Mouse (Mus musculus): ENCODE measurements around the gene Olfr481. TPM values are rescaled to one million over a fixed set of nuclear protein-coding genes. Genes with fewer than 3 reads are reported as not detected.

The Olfr481 gene
- total and polyA plus RNA-seq, 2 experiments, result not detected

DNA sequence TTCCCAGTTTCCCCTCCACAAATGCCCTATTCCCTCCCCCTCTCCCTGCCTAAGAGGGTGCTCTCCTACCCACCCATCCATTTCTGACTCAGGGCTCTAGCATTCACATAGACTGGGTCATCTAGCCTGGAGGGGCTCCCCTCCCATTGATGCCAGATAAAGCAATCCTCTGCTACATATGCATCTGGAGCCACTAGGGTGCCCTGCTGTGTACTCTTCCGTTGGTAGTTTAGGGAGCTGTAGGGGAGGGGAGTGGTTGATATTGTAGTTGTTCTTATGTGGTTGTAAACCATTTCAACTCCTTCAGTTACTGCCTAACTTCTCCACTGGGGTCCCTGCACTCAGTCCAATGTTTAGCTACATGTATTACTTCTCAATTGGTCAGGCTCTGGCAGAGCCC lies 41.0 kb downstream of the Olfr481 start:
- DNase-seq (ENCODE audit: extremely low read depth, low read depth, low spot score), result no peak
- Histone ChIP-seq H3K4me3 (ENCODE audit: insufficient read depth, low read depth, low read length) (no peak overlapping the region), H3K27ac (replicated peaks; ENCODE audit: insufficient read depth, low read depth, low read length) (no peak overlapping the region), H3K9ac (ENCODE audit: low read depth, low read length) (no peak overlapping the region), H3K4me1 (ENCODE audit: control insufficient read depth, insufficient read depth, low read length) (no peaks in the 10 kb centered on the region), H3K27me3 (ENCODE audit: control insufficient read depth, insufficient read depth, low read length) (no peaks in the 10 kb centered on the region), H3K79me2 (ENCODE audit: control insufficient read depth, insufficient read depth, low read length) (no peaks in the 10 kb centered on the region), H3K36me3 (ENCODE audit: control insufficient read depth, insufficient read depth, low read length) (no peaks in the 10 kb centered on the region)
- WGBS, result 23% methylated on average over 1 of the region's 1 CpGs
- no peak for TF ChIP-seq POLR2A (IDR thresholded peaks at IDR 0.05; ENCODE audit: extremely low read depth, insufficient read depth, low read length)
- TF ChIP-seq CTCF (IDR thresholded peaks at IDR 0.05; ENCODE audit: low read depth, low read length), result no peak

- no peak for TF ChIP-seq POLR2A (IDR thresholded peaks at IDR 0.05; ENCODE audit: extremely low read depth, insufficient read depth, low read length)
- TF ChIP-seq CTCF (IDR thresholded peaks at IDR 0.05; ENCODE audit: low read depth, low read length), result no peak
- Histone ChIP-seq H3K27ac (replicated peaks; ENCODE audit: insufficient read depth, low read depth, low read length) (no peak overlapping the region), H3K4me3 (ENCODE audit: insufficient read depth, low read depth, low read length) (no peak overlapping the region), H3K79me2 (ENCODE audit: control insufficient read depth, insufficient read depth, low read length) (no peaks in the 10 kb centered on the region), H3K27me3 (ENCODE audit: control insufficient read depth, insufficient read depth, low read length) (no peaks in the 10 kb centered on the region), H3K4me1 (ENCODE audit: control insufficient read depth, insufficient read depth, low read length) (no peaks in the 10 kb centered on the region), H3K36me3 (ENCODE audit: control insufficient read depth, insufficient read depth, low read length) (no peaks in the 10 kb centered on the region), H3K9ac (ENCODE audit: low read depth, low read length) (no peak overlapping the region)
- DNase-seq (ENCODE audit: extremely low read depth, low read depth, low spot score), result no peak
- 53% methylated on average over 1 of the region's 1 CpGs for whole genome bisulfite sequencing
Measured at GRCm38 (mm10) chr7:108121416-108121815, 41.8 kb downstream of the Olfr481 start.

- no peak within 1 kb of the TSS for H3K27ac ChIP-seq (replicated peaks; ENCODE audit: insufficient read depth, low read depth, low read length)
- TF ChIP-seq POLR2A (IDR thresholded peaks at IDR 0.05; ENCODE audit: extremely low read depth, insufficient read depth, low read length) (no peak), CTCF (IDR thresholded peaks at IDR 0.05; ENCODE audit: low read depth, low read length) (no peak)
- no peaks in the 10 kb centered on the region for H3K4me1 ChIP-seq (ENCODE audit: control insufficient read depth, insufficient read depth, low read length)
- no peaks in the 10 kb centered on the region for H3K36me3 ChIP-seq (ENCODE audit: control insufficient read depth, insufficient read depth, low read length)
- no peak for DNase-seq (ENCODE audit: extremely low read depth, low read depth, low spot score)
- H3K9ac ChIP-seq (ENCODE audit: low read depth, low read length), result no peak within 1 kb of the TSS
- no peaks in the 10 kb centered on the region for H3K27me3 ChIP-seq (ENCODE audit: control insufficient read depth, insufficient read depth, low read length)
- H3K4me3 ChIP-seq (ENCODE audit: insufficient read depth, low read depth, low read length), result no peak within 1 kb of the TSS
- no peaks in the 10 kb centered on the region for H3K79me2 ChIP-seq (ENCODE audit: control insufficient read depth, insufficient read depth, low read length)
Measured at GRCm38 (mm10) chr7:108127349-108127748, 47.7 kb downstream of the Olfr481 start, which contains the start of gene Olfr484. TSS of gene Olfr484 (minus strand) at chr7:108127449.

Other genes starting within 250 kb of the Olfr481 start
- not detected in 2 replicates for gene Olfr470, start 232.4 kb upstream of the Olfr481 start, total RNA-seq (2014; rRNA removed)
- not detected in 2 replicates for gene Olfr470, start 232.4 kb upstream of the Olfr481 start, polyA plus RNA-seq (2012; rRNA removed)
- gene Olfr472, start 182.0 kb upstream of the Olfr481 start, total RNA-seq (2014; rRNA removed), result not detected in 2 replicates
- gene Olfr472, start 182.0 kb upstream of the Olfr481 start, polyA plus RNA-seq (2012; rRNA removed), result not detected in 2 replicates
- not detected in 2 replicates for gene Olfr473, start 149.4 kb upstream of the Olfr481 start, total RNA-seq (2014; rRNA removed)
- not detected in 2 replicates for gene Olfr473, start 149.4 kb upstream of the Olfr481 start, polyA plus RNA-seq (2012; rRNA removed)
- not detected in 2 replicates for gene Olfr474, start 125.2 kb upstream of the Olfr481 start, total RNA-seq (2014; rRNA removed)
- gene Olfr474, start 125.2 kb upstream of the Olfr481 start, polyA plus RNA-seq (2012; rRNA removed), result not detected in 2 replicates
- gene Olfr476, start 115.1 kb upstream of the Olfr481 start, total RNA-seq (2014; rRNA removed), result not detected in 2 replicates
- not detected in 2 replicates for gene Olfr476, start 115.1 kb upstream of the Olfr481 start, polyA plus RNA-seq (2012; rRNA removed)
- gene Olfr477, start 93.2 kb upstream of the Olfr481 start, total RNA-seq (2014; rRNA removed), result not detected in 2 replicates
- gene Olfr477, start 93.2 kb upstream of the Olfr481 start, polyA plus RNA-seq (2012; rRNA removed), result not detected in 2 replicates
- gene Olfr478, start 45.9 kb upstream of the Olfr481 start, total RNA-seq (2014; rRNA removed), result not detected in 2 replicates
- not detected in 2 replicates for gene Olfr478, start 45.9 kb upstream of the Olfr481 start, polyA plus RNA-seq (2012; rRNA removed)
- gene Olfr479, start 29.2 kb upstream of the Olfr481 start, total RNA-seq (2014; rRNA removed), result not detected in 2 replicates
- gene Olfr479, start 29.2 kb upstream of the Olfr481 start, polyA plus RNA-seq (2012; rRNA removed), result not detected in 2 replicates
- gene Olfr480, start 12.5 kb upstream of the Olfr481 start, total RNA-seq (2014; rRNA removed), result not detected in 2 replicates
- not detected in 2 replicates for gene Olfr480, start 12.5 kb upstream of the Olfr481 start, polyA plus RNA-seq (2012; rRNA removed)
- gene Olfr482, start 17.7 kb downstream of the Olfr481 start, total RNA-seq (2014; rRNA removed), result not detected in 2 replicates
- gene Olfr482, start 17.7 kb downstream of the Olfr481 start, polyA plus RNA-seq (2012; rRNA removed), result not detected in 2 replicates
- gene Olfr483, start 21.0 kb downstream of the Olfr481 start, total RNA-seq (2014; rRNA removed), result not detected in 2 replicates
- gene Olfr483, start 21.0 kb downstream of the Olfr481 start, polyA plus RNA-seq (2012; rRNA removed), result not detected in 2 replicates
- not detected in 2 replicates for gene Olfr484, start 47.6 kb downstream of the Olfr481 start, total RNA-seq (2014; rRNA removed)
- gene Olfr484, start 47.6 kb downstream of the Olfr481 start, polyA plus RNA-seq (2012; rRNA removed), result not detected in 2 replicates
- not detected in 2 replicates for gene Olfr485, start 80.0 kb downstream of the Olfr481 start, total RNA-seq (2014; rRNA removed)
- not detected in 2 replicates for gene Olfr485, start 80.0 kb downstream of the Olfr481 start, polyA plus RNA-seq (2012; rRNA removed)
- not detected in 2 replicates for gene Olfr486, start 92.9 kb downstream of the Olfr481 start, total RNA-seq (2014; rRNA removed)
- not detected in 2 replicates for gene Olfr486, start 92.9 kb downstream of the Olfr481 start, polyA plus RNA-seq (2012; rRNA removed)
- gene Olfr487, start 134.8 kb downstream of the Olfr481 start, total RNA-seq (2014; rRNA removed), result not detected in 2 replicates
- gene Olfr487, start 134.8 kb downstream of the Olfr481 start, polyA plus RNA-seq (2012; rRNA removed), result not detected in 2 replicates
- not detected in 2 replicates for gene Olfr488, start 178.5 kb downstream of the Olfr481 start, total RNA-seq (2014; rRNA removed)
- not detected in 2 replicates for gene Olfr488, start 178.5 kb downstream of the Olfr481 start, polyA plus RNA-seq (2012; rRNA removed)
- not detected in 2 replicates for gene Olfr490, start 209.1 kb downstream of the Olfr481 start, total RNA-seq (2014; rRNA removed)
- not detected in 2 replicates for gene Olfr490, start 209.1 kb downstream of the Olfr481 start, polyA plus RNA-seq (2012; rRNA removed)
- gene Olfr491, start 233.6 kb downstream of the Olfr481 start, total RNA-seq (2014; rRNA removed), result not detected in 2 replicates
- gene Olfr491, start 233.6 kb downstream of the Olfr481 start, polyA plus RNA-seq (2012; rRNA removed), result not detected in 2 replicates
- gene Olfr492, start 243.8 kb downstream of the Olfr481 start, total RNA-seq (2014; rRNA removed), result not detected in 2 replicates
- gene Olfr492, start 243.8 kb downstream of the Olfr481 start, polyA plus RNA-seq (2012; rRNA removed), result not detected in 2 replicates